Mouse (Mus musculus) liver, postnatal 0 days (tissue): ENCODE measurements around the gene Cd83. TPM values are rescaled to one million over a fixed set of nuclear protein-coding genes. Genes with fewer than 3 reads are reported as not detected.
A peak's percentile ranks its signal among the peaks of the same experiment; 100 is the strongest.

Experiments used
- ATAC-seq: fragments of 200-750 bp; cut with Nextera tagmentation; 2 replicates; pipeline ENCODE4 v1.8.0; 2017; ENCODE audit warnings: mild to moderate bottlenecking, moderate library complexity
- DNase-seq: peaks from one replicate; pipeline ENCODE4 v3.0.0-alpha.2; 2016
- H3K27ac ChIP-seq: fragments of 300-500 bp; sonication (generic); 2 replicates; pipeline ENCODE4 v1.5.1; 2014; ENCODE audit warnings: antibody characterized with exemption, moderate library complexity, mild to moderate bottlenecking, low read depth
- H3K27me3 ChIP-seq: fragments of 300-500 bp; sonication (generic); 2 replicates; pipeline ENCODE4 v1.6.1; 2014; ENCODE audit warnings: low read length, control low read depth, mixed read lengths; ENCODE audit not compliant: insufficient read depth
- H3K36me3 ChIP-seq: fragments of 300-500 bp; sonication (generic); replicated peaks from 2 replicates; pipeline ENCODE4 v1.6.1; 2014; ENCODE audit warnings: mild to moderate bottlenecking, control low read depth, low read length, moderate library complexity, mixed read lengths; ENCODE audit not compliant: insufficient read depth
- H3K4me1 ChIP-seq: fragments of 300-500 bp; sonication (generic); 2 replicates; pipeline ENCODE4 v1.6.1; 2014; ENCODE audit warnings: antibody characterized with exemption, mild to moderate bottlenecking, control low read depth; ENCODE audit not compliant: insufficient read depth
- H3K4me2 ChIP-seq: fragments of 300-500 bp; sonication (generic); 2 replicates; pipeline ENCODE4 v1.6.1; 2014; ENCODE audit warnings: low read depth, mild to moderate bottlenecking, low read length, moderate library complexity, mixed read lengths
- H3K4me3 ChIP-seq: fragments of 300-500 bp; sonication (generic); 2 replicates; pipeline ENCODE4 v1.5.1; 2014; ENCODE audit warnings: low read depth, low read length
- H3K9ac ChIP-seq: fragments of 300-500 bp; sonication (generic); replicated peaks from 2 replicates; pipeline ENCODE4 v1.6.1; 2014; ENCODE audit warnings: mild to moderate bottlenecking, moderate library complexity
- H3K9me3 ChIP-seq: fragments of 300-500 bp; sonication (generic); 2 replicates; pipeline ENCODE4 v1.6.1; 2016; ENCODE audit warnings: mild to moderate bottlenecking, control low read depth, low read length, mixed read lengths
- CTCF ChIP-seq: sonication (generic); IDR thresholded peaks from 2 replicates; pipeline ENCODE4 v1.5.1; 2016; ENCODE audit warnings: antibody characterized with exemption, low read depth
- EP300 ChIP-seq: IDR thresholded peaks from 2 replicates; pipeline ENCODE4 v1.6.1; 2016; ENCODE audit warnings: antibody characterized with exemption, low read depth, mild to moderate bottlenecking
- WGBS: fragments of 180-500 bp; shearing (Covaris S2); extraction: QIAGEN DNeasy Blood & Tissue Kit; methylation state at CpG from one replicate; pipeline ENCODE4 v1.1.7; 2014; ENCODE audit not compliant: insufficient replicate concordance; 5-methylcytosine and 5-hydroxymethylcytosine counted together
- polyA plus RNA-seq: library from polyadenylated mRNA; unstranded; fragments of >200 nt; fragmentation: Nextera tagmentation; extraction: Ambion mirVana; gene quantifications from 2 replicates; pipeline ENCODE4 v1.2.1, GENCODE M21; 2015

Gene Cd83
- polyA plus RNA-seq, 1 experiment from 2014 or later: 1.9 TPM

DNA sequence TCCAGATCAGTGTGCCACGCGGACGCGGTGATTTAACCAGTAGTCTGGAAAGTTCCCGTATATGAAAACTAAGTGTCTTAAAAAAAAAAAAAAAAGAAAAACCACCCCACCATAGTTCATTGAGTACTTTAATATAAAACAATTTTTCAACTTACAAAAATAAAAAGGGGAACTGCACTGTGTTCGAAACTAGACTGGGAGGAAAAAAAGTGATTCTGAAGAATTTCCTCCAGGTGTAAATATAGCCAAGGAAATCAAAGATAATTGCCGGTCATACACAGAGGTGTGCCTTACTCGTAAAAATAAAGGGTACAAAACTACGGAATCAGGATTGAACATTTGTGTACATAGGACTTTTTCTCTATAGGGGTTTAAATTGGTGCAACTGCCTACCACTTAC lies 21.7 kb upstream of the Cd83 start:
- no peaks in the 10 kb centered on the region for H3K36me3 ChIP-seq
- 83% methylated on average over 9 of the region's 9 CpGs for WGBS
- no peak overlapping the region for H3K4me2 ChIP-seq
- DNase-seq (no peak), ATAC-seq (no peak)
- no peaks in the 10 kb centered on the region for H3K27me3 ChIP-seq
- H3K27ac ChIP-seq: no peak overlapping the region
- H3K9me3 ChIP-seq: no peaks in the 10 kb centered on the region
- TF ChIP-seq CTCF (no peak), EP300 (no peak)
- 0 out of 2 replicates have a peak, but pooled peaks cover 5% of the 10 kb centered on the region for H3K4me1 ChIP-seq
- H3K9ac ChIP-seq: no peak overlapping the region
- no peak overlapping the region for H3K4me3 ChIP-seq

DNA sequence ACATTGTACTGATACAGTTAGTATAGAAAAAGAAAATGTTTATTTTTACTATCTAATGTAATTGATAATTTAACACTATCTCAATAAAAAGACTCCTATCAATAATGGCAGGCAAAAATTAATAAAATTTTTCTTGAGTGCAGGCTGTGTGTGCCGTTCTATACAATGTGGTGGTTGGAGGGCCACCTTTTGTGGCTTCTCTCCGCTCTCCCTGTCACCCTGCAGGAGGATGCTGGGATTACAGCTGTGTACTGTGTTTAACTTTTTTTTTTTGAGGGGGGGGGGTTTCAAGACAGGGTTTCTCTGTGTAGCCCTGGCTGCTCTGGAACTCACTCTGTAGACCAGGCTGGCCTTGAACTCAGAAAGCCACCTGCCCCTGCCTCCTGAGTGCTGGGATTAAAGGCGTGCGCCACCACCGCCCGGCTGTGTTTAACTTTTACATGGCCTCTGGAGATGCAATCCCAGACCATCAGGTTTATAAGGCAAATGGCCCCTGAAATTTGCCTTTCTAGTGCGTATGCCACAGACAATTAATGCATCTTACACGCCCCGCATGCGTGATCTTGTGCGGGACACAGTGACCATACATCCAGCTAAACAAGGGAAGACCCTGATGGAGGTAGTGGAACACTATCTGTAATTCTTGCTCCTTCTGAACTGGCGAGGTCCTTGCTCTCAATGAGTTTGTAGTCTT lies 21.1 kb upstream of the Cd83 start:
- WGBS: 79% methylated on average over 12 of the region's 12 CpGs
- no peak for ATAC-seq
- H3K4me3 ChIP-seq: no peak overlapping the region

DNA sequence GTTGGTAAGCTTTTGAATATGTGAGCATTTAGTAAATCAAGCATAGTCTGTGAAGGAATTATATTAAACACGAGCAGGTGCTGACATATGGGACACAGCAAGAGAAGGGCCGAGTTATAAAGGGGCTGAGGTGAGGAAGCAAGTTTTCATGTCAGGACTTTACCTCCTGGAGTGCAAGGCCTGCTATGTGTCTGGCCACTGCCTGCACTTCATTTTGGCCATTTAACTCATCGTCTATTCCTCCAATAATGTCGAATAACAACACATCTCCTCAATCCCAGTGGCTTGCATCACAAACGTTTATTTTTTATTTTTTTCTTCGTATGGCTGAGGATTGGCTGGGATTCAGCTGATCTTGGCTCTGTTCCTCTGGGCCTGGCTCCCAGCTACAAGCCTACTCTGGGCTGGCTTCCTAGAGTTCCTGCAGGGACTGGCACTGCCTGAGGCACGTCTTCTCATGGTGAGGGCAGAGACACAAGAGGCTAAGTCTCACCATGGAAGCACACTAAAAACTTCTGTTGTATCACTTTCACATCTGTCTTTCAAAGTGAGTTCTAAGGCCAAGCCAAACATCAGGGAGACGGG lies 20.5 kb upstream of the Cd83 start:
- WGBS: 81% methylated on average over 8 of the region's 8 CpGs
- ATAC-seq (no peak), DNase-seq (no peak)
- TF ChIP-seq EP300: no peak
- TF ChIP-seq CTCF: no peak
- Histone ChIP-seq H3K4me2 (no peak overlapping the region), H3K27me3 (no peaks in the 10 kb centered on the region), H3K9ac (no peak overlapping the region), H3K4me3 (no peak overlapping the region), H3K4me1 (0 out of 2 replicates have a peak, but pooled peaks cover 5% of the 10 kb centered on the region), H3K9me3 (no peaks in the 10 kb centered on the region), H3K36me3 (no peaks in the 10 kb centered on the region), H3K27ac (no peak overlapping the region)

More for the DNA sequence above, 21.1 kb upstream of the Cd83 start:
- Histone ChIP-seq H3K4me2 (no peak overlapping the region), H3K27me3 (no peaks in the 10 kb centered on the region), H3K36me3 (no peaks in the 10 kb centered on the region), H3K9ac (no peak overlapping the region), H3K27ac (no peak overlapping the region), H3K4me1 (0 out of 2 replicates have a peak, but pooled peaks cover 5% of the 10 kb centered on the region), H3K9me3 (no peaks in the 10 kb centered on the region)
- no peak for DNase-seq
- TF ChIP-seq EP300 (no peak), CTCF (no peak)

DNA sequence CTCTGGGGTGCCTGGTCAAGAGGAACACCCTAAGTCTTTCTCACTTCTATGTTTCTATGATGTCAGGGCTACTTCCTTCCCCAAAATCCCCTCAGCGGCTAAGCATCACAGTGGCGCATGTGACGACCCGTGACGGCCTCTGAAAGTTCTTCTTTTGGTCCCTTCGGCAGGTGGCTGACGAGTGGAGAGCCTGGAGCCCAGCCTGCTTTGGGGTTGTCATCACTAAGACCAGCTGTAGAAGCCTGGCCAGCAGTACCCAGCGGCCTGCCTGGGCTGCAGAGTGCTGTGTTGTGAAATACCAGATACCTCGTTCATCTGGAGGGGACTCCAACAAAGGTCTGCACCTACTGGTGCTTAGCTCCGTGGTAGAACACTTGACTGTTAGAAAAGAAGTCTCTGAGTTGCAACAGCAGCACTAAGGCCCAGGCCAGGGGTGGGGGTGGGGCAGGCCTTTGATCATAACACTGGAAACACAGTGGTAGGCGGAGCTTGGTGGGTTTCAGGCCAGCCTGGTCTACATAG lies 19.2 kb upstream of the Cd83 start:
- TF ChIP-seq EP300: no peak
- no peak for TF ChIP-seq CTCF
- 34% methylated on average over 11 of the region's 11 CpGs for WGBS
- H3K36me3 ChIP-seq: no peaks in the 10 kb centered on the region

DNA sequence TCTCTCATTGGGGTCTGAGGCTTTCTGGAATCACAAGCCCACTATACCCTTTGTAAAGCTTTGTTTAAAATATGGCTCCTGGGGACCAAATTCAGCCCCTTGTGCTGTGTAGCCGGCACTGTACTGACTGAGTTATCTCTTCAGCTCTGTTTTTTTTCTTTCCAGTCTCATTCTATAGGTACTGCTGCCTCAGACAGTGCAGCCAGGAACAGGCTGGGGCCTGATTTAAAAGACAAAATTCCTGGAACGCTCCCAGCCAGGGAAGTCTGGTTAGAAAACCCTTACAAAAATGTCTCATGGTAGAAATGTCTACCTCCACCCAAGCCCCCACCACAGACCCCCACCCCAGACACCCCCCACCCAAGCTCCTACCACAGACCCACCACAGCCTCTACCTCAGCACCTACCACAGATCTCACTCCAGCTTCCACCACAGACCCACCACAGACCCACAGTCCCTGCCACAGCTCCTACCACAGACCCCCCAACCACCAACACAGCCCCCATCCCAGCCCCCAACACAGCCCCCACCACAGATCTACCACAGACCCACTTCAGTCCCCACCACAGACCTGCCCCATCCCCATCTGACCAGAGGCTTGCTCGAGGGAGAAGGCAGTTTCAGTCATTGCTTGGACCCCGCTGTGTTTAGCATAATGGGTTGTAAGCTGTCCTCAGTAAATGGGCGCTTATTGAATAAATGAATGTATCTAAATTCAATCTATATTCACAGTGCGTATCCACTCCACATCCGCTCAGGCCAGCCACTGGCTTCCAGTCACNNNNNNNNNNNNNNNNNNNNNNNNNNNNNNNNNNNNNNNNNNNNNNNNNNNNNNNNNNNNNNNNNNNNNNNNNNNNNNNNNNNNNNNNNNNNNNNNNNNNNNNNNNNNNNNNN lies 17.5 kb upstream of the Cd83 start:
- DNase-seq: no peak
- Histone ChIP-seq H3K36me3 (no peaks in the 10 kb centered on the region), H3K4me3 (no peak overlapping the region), H3K27ac (no peak overlapping the region), H3K4me2 (no peak overlapping the region), H3K9me3 (no peaks in the 10 kb centered on the region), H3K9ac (no peak overlapping the region), H3K4me1 (0 out of 2 replicates have a peak, but pooled peaks cover 5% of the 10 kb centered on the region), H3K27me3 (no peaks in the 10 kb centered on the region)
- ATAC-seq: no peak
- 67% methylated on average over 7 of the region's 7 CpGs for WGBS
- TF ChIP-seq CTCF: no peak
- no peak for TF ChIP-seq EP300

More for the DNA sequence above, 19.2 kb upstream of the Cd83 start:
- no peak overlapping the region for H3K4me2 ChIP-seq
- H3K9ac ChIP-seq: no peak overlapping the region
- 0 out of 2 replicates have a peak, but pooled peaks cover 5% of the 10 kb centered on the region for H3K4me1 ChIP-seq
- H3K27ac ChIP-seq: peak overlapping the region; percentile 13; the same call in 1 of the 2 replicates
- DNase-seq (peak; percentile 64), ATAC-seq (peak; percentile 73)
- H3K27me3 ChIP-seq: no peaks in the 10 kb centered on the region
- H3K4me3 ChIP-seq: no peak overlapping the region
- H3K9me3 ChIP-seq: no peaks in the 10 kb centered on the region

DNA sequence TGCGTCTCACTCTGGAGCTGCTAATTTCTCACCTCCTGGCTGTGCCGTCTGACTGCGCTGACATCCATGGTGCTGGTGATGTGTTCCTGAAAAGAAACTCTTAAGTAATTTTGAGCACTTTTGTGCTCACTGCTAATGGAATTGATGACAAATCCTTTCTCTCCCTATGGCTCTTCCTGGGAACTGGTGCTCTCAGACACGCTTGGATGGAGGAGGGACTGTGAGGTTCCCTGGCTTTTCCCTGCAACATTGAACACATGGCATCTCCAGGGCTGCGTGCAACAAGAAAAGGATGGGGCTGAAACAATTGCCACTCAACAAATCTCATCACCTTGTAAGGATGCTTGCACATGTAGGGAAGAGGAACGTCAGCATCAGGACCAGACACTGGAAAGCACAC lies 11.6 kb upstream of the Cd83 start:
- no peak overlapping the region for H3K9ac ChIP-seq
- ATAC-seq: no peak
- H3K27me3 ChIP-seq: no peaks in the 10 kb centered on the region
- TF ChIP-seq CTCF: no peak
- no peak for TF ChIP-seq EP300
- no peaks in the 10 kb centered on the region for H3K36me3 ChIP-seq
- no peak overlapping the region for H3K4me2 ChIP-seq
- DNase-seq: no peak
- no peaks in the 10 kb centered on the region for H3K4me1 ChIP-seq
- H3K9me3 ChIP-seq: no peaks in the 10 kb centered on the region
- no peak overlapping the region for H3K4me3 ChIP-seq
- no peak overlapping the region for H3K27ac ChIP-seq
- 79% methylated on average over 6 of the region's 6 CpGs for WGBS
